Mouse (Mus musculus) G1E (cell line): Measurements from ENCODE around the gene Fzr1.

Experiments
- CTCF ChIP-seq: IDR thresholded peaks from 2 replicates; pipeline ENCODE4 v1.5.1; 2012; ENCODE audit warnings: low read depth, low read length, inconsistent platforms, mixed read lengths
- GATA1 ChIP-seq: IDR thresholded peaks from 2 replicates; pipeline ENCODE4 v1.6.1; 2012; ENCODE audit warnings: borderline replicate concordance, low read length, inconsistent platforms, mixed read lengths
- POLR2AphosphoS5 ChIP-seq: IDR thresholded peaks from 2 replicates; pipeline ENCODE4 v1.6.1; 2012; ENCODE audit warnings: low read depth, low read length, inconsistent platforms; ENCODE audit not compliant: insufficient replicate concordance
- TAL1 ChIP-seq: conservative IDR thresholded peaks from 2 replicates; pipeline ENCODE4 v1.6.1; 2012; ENCODE audit warnings: low read depth, low read length, inconsistent platforms, mixed read lengths

- no peak for TF ChIP-seq CTCF
- no peak for TF ChIP-seq GATA1
- no peak for TF ChIP-seq POLR2AphosphoS5
- no peak for TF ChIP-seq TAL1
Observed at GRCm38 (mm10) chr10:81409330-81409729, 31.0 kb upstream of the Fzr1 start.
